Mouse (Mus musculus): Measurements from ENCODE around the gene Gm10134.

Gm10134 gene

GRCm38 (mm10) chr2:28532938-28533771 is 27.3 kb downstream of the Gm10134 start:
- DNase-seq (ENCODE audit: low spot score in 2 of 2) = peak; percentile 77

- no peak for DNase-seq (ENCODE audit: low spot score in 2 of 2)
These were observed 28.1 kb downstream of the Gm10134 start for GRCm38 (mm10) chr2:28533901-28534435.

- no peak for DNase-seq (ENCODE audit: low spot score in 2 of 2)
These were observed 28.8 kb downstream of the Gm10134 start for GRCm38 (mm10) chr2:28534436-28535262.

- no peak for DNase-seq (ENCODE audit: low spot score in 2 of 2)
These were observed 29.3 kb downstream of the Gm10134 start for GRCm38 (mm10) chr2:28535263-28535540.

GRCm38 (mm10) chr2:28535650-28536049 is 29.8 kb downstream of the Gm10134 start:
- no peak for DNase-seq (ENCODE audit: low spot score in 2 of 2)

- DNase-seq (ENCODE audit: low spot score in 2 of 2) = no peak
These were observed 30.3 kb downstream of the Gm10134 start for GRCm38 (mm10) chr2:28536166-28536565.

- DNase-seq (ENCODE audit: low spot score in 2 of 2) = no peak
These were observed 31.1 kb downstream of the Gm10134 start for GRCm38 (mm10) chr2:28536766-28537633.

- DNase-seq (ENCODE audit: low spot score in 2 of 2) = no peak
These were observed 31.7 kb downstream of the Gm10134 start for GRCm38 (mm10) chr2:28537634-28537920.

GRCm38 (mm10) chr2:28537995-28538816 is 32.3 kb downstream of the Gm10134 start:
- DNase-seq (ENCODE audit: low spot score in 2 of 2) = no peak

- no peak for DNase-seq (ENCODE audit: low spot score in 2 of 2)
These were observed 32.9 kb downstream of the Gm10134 start for GRCm38 (mm10) chr2:28538817-28539128.

GRCm38 (mm10) chr2:28539206-28539605 is 33.3 kb downstream of the Gm10134 start:
- DNase-seq (ENCODE audit: low spot score in 2 of 2) = peak in 1 of 2 experiments; percentile 69

GRCm38 (mm10) chr2:28539949-28540348 is 34.1 kb downstream of the Gm10134 start:
- DNase-seq (ENCODE audit: low spot score in 2 of 2) = no peak

GRCm38 (mm10) chr2:28540587-28541227 is 34.8 kb downstream of the Gm10134 start:
- DNase-seq (ENCODE audit: low spot score in 2 of 2) = no peak

GRCm38 (mm10) chr2:28543894-28544293 is 38.0 kb downstream of the Gm10134 start:
- no peak for DNase-seq (ENCODE audit: low spot score in 2 of 2)

- DNase-seq (ENCODE audit: low spot score in 2 of 2) = no peak
These were observed 40.1 kb downstream of the Gm10134 start for GRCm38 (mm10) chr2:28545976-28546375.

GRCm38 (mm10) chr2:28546560-28546959 is 40.7 kb downstream of the Gm10134 start:
- DNase-seq (ENCODE audit: low spot score in 2 of 2) = no peak

- DNase-seq (ENCODE audit: low spot score in 2 of 2) = peak in 1 of 2 experiments; percentile 80
These were observed 41.6 kb downstream of the Gm10134 start for GRCm38 (mm10) chr2:28547237-28548172.

GRCm38 (mm10) chr2:28549157-28549556 is 43.3 kb downstream of the Gm10134 start:
- DNase-seq (ENCODE audit: low spot score in 2 of 2) = no peak

- DNase-seq (ENCODE audit: low spot score in 2 of 2) = no peak
These were observed 46.4 kb downstream of the Gm10134 start for GRCm38 (mm10) chr2:28552301-28552700.

All from frontal cortex, postnatal 14 days (tissue).